Mouse (Mus musculus): ENCODE results near the gene Hist1h4h.

Hist1h4h gene

DNA sequence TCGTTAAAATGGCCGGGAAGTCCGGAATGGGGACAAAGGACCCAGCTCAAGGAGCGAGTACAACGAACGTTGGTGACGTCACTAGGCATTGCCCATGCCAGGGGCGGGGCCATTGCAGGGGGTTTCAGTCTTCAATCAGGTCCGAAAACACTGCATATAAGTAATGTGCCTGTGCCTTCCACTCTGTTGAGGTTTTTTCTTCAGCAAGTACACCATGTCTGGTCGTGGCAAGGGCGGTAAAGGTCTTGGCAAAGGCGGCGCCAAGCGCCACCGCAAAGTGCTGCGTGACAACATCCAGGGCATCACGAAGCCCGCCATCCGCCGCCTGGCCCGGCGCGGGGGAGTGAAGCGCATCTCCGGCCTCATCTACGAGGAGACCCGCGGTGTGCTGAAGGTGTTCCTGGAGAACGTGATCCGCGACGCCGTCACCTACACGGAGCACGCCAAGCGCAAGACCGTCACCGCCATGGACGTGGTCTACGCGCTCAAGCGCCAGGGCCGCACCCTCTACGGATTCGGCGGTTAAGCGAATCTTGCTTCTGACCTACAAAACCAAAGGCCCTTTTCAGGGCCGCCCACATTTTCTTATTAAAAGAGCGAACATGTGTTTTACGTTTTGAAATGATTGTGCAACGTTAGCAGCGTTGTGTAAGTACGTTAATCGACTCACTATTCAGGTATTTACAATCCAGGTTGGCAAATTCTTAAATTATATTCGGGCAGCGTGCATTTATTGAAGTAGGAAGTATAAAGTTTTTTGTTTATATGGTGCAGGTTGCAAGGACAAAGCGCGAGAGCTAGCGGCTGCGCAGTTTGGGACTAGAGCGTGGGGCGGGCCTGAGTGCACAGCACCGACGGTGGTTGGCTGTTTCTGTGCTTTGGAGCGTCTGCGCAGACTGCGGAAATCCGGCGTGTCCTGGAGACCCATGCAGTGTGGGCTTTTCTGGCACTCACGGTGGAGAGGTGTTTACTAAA lies at the start of gene Hist1h4h:
Gene Hist1h4h, plus strand, starts transcription at position 150 of the 975 bp plus-strand sequence.
- no peaks in the 10 kb centered on the region for H3K36me3 ChIP-seq (ENCODE audit: control insufficient read depth, insufficient read depth, low read length, poor library complexity, severe bottlenecking)
- H3K27me3 ChIP-seq (ENCODE audit: control insufficient read depth, insufficient read depth, low read length, poor library complexity, severe bottlenecking), result no peaks in the 10 kb centered on the region
- DNase-seq (ENCODE audit: low read depth, low spot score), result peak; percentile 97

DNA sequence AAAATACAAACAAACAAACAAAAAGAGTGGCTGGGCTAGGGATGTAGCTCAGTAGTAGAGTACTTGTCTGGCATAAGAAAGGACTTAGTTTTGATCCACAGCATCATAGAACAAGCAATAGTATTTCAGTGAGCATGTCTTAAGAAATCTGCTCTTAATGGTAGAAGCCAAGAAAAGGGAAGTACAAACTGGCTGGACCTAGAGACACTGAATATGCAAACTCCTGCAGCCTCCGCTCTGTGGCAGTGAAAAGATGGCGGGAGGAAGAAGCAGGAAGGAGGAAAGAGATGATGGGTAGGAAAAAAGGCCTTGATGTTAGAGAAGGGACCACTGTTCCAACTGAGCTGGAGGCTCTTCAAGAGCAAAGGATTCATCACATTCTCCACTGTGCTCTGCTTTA lies 47.7 kb upstream of the Hist1h4h start:
- H3K27me3 ChIP-seq (ENCODE audit: control insufficient read depth, insufficient read depth, low read length, poor library complexity, severe bottlenecking), result no peaks in the 10 kb centered on the region
- H3K36me3 ChIP-seq (ENCODE audit: control insufficient read depth, insufficient read depth, low read length, poor library complexity, severe bottlenecking), result no peaks in the 10 kb centered on the region
- no peak for DNase-seq (ENCODE audit: low read depth, low spot score)

DNA sequence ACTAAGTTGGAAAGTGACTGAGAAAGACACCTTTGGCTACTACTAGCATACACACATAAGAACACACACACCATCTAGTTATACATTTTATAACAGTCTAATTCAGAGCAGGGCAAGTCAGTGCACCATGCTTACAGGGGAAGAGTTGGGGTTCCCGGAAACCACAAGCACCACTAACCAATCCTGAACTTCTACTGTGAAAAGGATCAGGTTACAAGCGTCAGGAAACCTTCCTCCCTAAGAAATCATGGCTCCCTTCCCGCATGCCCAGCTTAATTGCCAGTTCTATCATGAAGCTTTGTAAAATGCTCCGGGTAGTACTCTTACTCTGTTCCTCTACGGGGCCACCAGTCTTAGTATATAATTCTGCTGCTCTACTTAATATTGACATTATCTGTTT lies 45.6 kb upstream of the Hist1h4h start:
- H3K36me3 ChIP-seq (ENCODE audit: control insufficient read depth, insufficient read depth, low read length, poor library complexity, severe bottlenecking), result no peaks in the 10 kb centered on the region
- no peak for DNase-seq (ENCODE audit: low read depth, low spot score)
- no peaks in the 10 kb centered on the region for H3K27me3 ChIP-seq (ENCODE audit: control insufficient read depth, insufficient read depth, low read length, poor library complexity, severe bottlenecking)

DNA sequence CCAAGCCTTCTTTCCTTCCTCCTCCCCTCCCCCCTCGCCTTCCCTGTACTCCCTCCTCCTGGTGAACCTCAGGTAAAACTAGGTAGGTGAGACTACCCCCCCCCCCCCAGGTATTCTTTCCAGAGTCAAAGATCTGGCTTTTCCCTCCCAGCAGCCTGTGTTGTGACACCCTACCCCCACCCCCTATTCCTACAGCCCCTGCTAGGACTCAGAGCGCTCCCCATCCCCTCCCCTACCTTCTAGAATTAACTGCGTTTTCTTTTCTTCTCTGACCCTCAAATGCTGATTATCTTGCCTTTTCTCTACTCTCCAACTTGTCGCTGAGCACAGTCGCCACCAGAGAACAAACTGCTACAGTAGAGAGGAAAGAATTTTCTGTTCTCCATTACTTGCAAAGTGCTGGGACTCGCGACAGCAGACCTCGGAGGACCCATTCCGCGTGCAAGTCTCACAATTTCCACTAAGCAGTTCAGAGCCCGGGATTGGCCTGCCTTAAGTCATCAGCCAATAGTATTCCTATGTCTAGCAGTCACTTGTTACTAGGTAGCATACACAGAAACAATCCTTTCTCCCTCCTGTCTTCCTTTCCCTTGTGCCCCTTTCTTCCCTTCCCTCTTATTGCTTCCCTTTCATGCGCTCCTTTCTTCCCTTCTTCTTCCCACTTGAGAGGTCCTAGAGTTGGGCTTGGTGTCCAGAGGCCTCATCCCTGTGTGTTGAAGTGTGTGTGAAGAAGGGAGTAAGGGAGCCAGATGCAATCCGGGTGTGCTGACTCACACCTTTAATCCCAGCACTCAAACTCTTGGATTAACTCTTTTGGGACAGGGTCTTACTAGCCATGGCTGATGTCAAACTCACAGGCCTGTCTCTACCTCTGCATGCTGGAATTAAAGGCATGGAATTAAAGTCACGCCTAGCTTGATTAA lies 42.2 kb upstream of the Hist1h4h start, which contains the start of gene Btn2a2:
Gene Btn2a2, minus strand, starts transcription at position 458 of the 923 bp plus-strand sequence.
- DNase-seq (ENCODE audit: low read depth, low spot score), result peak; percentile 85
- no peaks in the 10 kb centered on the region for H3K27me3 ChIP-seq (ENCODE audit: control insufficient read depth, insufficient read depth, low read length, poor library complexity, severe bottlenecking)
- no peaks in the 10 kb centered on the region for H3K36me3 ChIP-seq (ENCODE audit: control insufficient read depth, insufficient read depth, low read length, poor library complexity, severe bottlenecking)

DNA sequence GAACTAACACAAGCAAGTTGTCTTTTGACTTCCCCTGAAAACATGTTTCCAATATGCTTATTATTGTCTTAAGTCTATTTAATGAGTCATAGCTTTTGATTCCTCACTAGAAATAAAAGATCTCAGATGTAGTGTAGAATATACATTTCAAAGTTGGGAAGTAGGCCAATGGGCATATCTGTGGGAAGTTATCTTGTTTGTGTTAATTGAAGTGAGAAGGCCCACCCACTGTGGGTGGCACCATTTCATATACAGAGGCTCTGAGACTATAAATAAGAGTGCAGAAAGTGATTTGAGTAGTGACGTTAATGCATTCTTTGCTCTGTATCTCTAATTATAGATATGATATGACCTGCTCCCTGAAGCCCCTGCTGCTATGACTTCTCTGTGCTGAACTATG lies 40.0 kb upstream of the Hist1h4h start:
- Histone ChIP-seq H3K27me3 (ENCODE audit: control insufficient read depth, insufficient read depth, low read length, poor library complexity, severe bottlenecking) (no peaks in the 10 kb centered on the region), H3K36me3 (ENCODE audit: control insufficient read depth, insufficient read depth, low read length, poor library complexity, severe bottlenecking) (no peaks in the 10 kb centered on the region)
- no peak for DNase-seq (ENCODE audit: low read depth, low spot score)

DNA sequence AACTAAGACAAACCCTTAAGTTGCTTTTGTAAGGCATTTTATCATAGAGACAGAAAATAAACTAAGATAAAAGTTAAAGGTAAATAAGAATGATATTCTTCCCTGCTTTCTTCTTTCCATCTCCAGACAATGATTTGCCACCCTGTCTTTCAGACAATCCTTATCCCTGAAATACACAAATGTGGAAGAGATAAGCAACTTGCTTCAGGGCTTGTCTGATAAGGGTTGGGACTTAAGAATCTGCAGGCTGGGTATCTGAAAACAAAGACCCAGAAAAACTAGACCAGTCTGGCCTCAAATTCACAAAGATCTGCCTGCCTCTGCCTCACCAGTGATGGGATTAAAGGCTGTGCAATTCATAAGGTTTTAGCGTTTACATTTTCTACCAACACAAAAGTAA lies 39.6 kb upstream of the Hist1h4h start:
- Histone ChIP-seq H3K27me3 (ENCODE audit: control insufficient read depth, insufficient read depth, low read length, poor library complexity, severe bottlenecking) (no peaks in the 10 kb centered on the region), H3K36me3 (ENCODE audit: control insufficient read depth, insufficient read depth, low read length, poor library complexity, severe bottlenecking) (no peaks in the 10 kb centered on the region)
- no peak for DNase-seq (ENCODE audit: low read depth, low spot score)

DNA sequence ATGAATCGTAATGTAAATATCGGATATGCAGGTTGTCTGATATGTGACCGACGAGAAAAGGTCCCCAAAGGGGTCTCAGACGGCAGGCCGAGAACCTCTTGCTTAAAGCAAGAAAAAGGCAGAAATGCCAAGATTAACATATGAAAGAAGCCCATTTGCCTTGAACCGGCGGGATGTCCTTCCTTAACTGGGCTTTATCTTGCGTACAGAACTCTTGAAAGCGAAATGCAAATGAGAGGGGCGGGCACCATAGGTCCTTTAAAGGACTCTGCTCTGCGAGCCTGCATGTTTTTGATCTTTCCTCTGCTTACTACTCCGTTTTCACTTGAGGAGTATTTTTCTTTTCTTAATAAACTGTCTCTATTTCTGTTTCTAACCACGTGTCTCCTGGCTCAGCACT lies 38.9 kb upstream of the Hist1h4h start:
- Histone ChIP-seq H3K36me3 (ENCODE audit: control insufficient read depth, insufficient read depth, low read length, poor library complexity, severe bottlenecking) (no peaks in the 10 kb centered on the region), H3K27me3 (ENCODE audit: control insufficient read depth, insufficient read depth, low read length, poor library complexity, severe bottlenecking) (no peaks in the 10 kb centered on the region)
- peak; percentile 27 for DNase-seq (ENCODE audit: low read depth, low spot score)

DNA sequence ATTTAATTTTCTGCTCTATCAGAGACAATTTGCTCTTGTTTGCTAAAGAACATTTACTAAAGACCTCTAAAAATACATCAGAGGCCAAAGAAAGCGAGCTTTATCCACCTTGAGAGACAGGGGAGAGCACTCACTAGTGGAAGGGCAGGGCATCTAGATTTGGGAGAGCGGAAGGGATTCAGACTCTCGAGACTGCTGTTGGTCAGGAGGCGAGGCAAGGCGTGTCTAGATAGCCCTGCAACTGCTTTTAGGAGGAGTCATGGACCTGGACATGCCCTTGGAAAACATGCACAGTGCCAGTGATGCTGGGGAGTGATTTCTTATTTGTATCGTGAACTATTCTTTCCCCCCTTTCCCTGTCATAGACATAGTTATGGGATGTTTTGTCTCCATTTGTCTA lies 35.3 kb upstream of the Hist1h4h start:
- H3K36me3 ChIP-seq (ENCODE audit: control insufficient read depth, insufficient read depth, low read length, poor library complexity, severe bottlenecking), result no peaks in the 10 kb centered on the region
- H3K27me3 ChIP-seq (ENCODE audit: control insufficient read depth, insufficient read depth, low read length, poor library complexity, severe bottlenecking), result no peaks in the 10 kb centered on the region
- DNase-seq (ENCODE audit: low read depth, low spot score), result no peak

DNA sequence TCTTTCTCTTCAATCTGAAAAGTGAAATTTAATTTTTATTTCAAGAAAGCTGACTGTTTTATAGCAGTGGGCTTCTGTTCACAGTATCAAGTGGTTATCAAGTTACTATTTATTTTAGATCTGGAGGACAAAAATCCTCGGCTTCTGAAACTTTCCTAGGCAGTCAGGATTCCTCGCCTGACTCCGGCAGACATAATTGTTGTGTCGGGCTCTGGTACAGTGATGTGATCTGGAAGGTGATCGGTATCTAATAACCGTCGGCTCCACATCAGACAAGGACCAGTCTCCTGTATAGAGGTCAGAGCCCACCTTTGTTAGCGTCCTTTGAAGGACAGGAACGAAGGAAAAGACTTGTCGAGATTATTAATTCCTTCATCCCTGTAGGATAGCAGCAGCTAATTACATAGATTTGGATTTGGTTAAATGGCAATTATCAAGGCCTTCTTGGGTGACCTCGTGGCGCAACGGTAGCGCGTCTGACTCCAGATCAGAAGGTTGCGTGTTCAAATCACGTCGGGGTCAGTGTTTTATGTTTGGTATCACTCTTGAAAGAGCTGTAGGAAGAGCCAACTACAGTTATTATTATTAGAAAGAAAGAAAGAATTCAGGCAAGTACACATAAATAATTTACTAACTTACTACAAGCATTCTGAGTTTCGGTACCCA lies 33.1 kb upstream of the Hist1h4h start:
- no peaks in the 10 kb centered on the region for H3K36me3 ChIP-seq (ENCODE audit: control insufficient read depth, insufficient read depth, low read length, poor library complexity, severe bottlenecking)
- no peaks in the 10 kb centered on the region for H3K27me3 ChIP-seq (ENCODE audit: control insufficient read depth, insufficient read depth, low read length, poor library complexity, severe bottlenecking)
- no peak for DNase-seq (ENCODE audit: low read depth, low spot score)

DNA sequence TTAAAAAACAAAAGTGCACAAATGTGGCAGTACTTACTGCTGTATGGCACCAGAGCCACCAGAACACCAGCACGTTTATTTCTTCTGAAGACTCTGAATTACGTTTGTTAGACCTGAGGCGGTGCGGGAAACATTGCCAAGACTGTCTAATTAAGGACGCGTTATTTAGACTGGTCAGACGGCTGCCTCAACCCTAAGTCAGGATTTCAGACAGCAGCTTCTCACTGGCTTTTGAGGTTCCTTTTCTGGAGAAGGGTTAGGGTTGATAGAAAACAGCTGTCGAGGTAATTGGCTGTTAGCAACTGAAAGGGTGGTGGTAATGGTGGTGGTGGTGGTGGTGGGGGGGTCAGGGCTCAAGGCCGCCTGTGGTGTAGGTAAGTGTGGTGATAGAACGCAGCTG lies 32.2 kb upstream of the Hist1h4h start:
- DNase-seq (ENCODE audit: low read depth, low spot score), result no peak
- H3K36me3 ChIP-seq (ENCODE audit: control insufficient read depth, insufficient read depth, low read length, poor library complexity, severe bottlenecking), result no peaks in the 10 kb centered on the region

DNA sequence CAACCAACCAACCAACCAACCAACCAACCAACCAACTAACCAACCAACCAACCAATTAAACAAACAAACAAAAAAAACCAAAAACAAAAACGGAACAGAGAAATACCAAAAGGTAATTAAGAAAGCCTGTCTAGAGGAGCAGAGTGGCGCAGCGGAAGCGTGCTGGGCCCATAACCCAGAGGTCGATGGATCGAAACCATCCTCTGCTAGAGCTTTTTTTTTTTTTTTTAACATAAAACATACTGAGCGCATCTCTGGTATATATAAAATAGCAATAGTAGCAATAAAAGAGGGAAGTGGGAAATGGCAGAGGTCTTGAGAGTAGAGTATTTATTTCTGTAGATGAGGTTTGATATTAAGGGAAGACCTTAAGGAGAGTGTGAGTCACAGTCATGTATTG lies 30.9 kb upstream of the Hist1h4h start:
- DNase-seq (ENCODE audit: low read depth, low spot score), result no peak
- H3K36me3 ChIP-seq (ENCODE audit: control insufficient read depth, insufficient read depth, low read length, poor library complexity, severe bottlenecking), result no peaks in the 10 kb centered on the region
- H3K27me3 ChIP-seq (ENCODE audit: control insufficient read depth, insufficient read depth, low read length, poor library complexity, severe bottlenecking), result no peaks in the 10 kb centered on the region

More for the DNA sequence above, 32.2 kb upstream of the Hist1h4h start:
- no peaks in the 10 kb centered on the region for H3K27me3 ChIP-seq (ENCODE audit: control insufficient read depth, insufficient read depth, low read length, poor library complexity, severe bottlenecking)

DNA sequence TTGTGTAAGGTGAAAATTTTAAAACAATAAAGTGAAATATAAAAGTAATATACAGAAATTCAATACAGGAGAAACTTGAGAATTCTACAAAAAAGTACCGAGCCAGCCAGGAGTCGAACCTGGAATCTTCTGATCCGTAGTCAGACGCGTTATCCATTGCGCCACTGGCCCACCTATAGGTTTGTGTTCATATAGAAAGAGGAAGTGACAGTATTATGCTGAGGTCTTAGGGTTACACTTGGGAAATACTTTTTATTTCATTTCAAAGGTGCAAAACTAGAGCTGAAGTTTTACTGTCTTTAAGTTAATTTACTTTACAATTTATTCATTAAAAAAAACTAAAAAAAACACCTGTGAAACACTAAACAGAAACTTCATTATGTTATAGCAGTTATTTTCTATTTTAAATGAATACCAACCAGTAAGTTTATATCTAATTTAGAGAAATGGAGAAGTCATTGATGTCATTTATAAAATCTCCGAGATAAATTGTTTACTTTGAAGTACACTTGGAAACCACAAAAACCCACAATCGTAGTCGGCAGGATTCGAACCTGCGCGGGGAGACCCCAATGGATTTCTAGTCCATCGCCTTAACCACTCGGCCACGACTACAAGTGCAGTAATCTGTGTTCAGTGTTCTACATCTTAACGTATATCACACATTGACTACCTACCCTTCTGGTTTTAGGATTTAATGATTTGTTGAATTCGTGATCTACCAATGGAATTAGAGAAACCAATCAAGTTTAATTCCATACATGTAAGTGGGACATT lies 30.2 kb upstream of the Hist1h4h start:
- H3K27me3 ChIP-seq (ENCODE audit: control insufficient read depth, insufficient read depth, low read length, poor library complexity, severe bottlenecking), result no peaks in the 10 kb centered on the region
- H3K36me3 ChIP-seq (ENCODE audit: control insufficient read depth, insufficient read depth, low read length, poor library complexity, severe bottlenecking), result no peaks in the 10 kb centered on the region
- peak; percentile 69 for DNase-seq (ENCODE audit: low read depth, low spot score)

DNA sequence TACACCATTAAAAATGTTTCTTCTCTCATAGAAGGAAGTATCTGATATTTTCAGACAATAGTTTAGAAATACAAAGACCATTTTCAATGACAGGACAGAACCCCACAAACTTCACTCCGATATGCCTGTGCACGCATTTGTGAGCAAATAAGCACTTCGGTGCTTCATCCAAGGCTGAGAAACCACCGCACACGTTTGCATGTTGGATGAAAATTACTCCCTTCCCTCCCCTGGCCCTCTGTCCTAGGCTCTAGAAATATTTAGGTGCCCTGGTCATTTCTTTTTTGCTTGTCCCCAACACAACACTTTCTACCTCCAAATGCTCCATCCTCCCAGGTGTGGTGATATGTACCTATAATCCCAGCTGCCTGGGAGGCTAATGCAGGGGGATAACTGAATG lies 29.3 kb upstream of the Hist1h4h start:
- no peak for DNase-seq (ENCODE audit: low read depth, low spot score)
- H3K27me3 ChIP-seq (ENCODE audit: control insufficient read depth, insufficient read depth, low read length, poor library complexity, severe bottlenecking), result no peaks in the 10 kb centered on the region
- H3K36me3 ChIP-seq (ENCODE audit: control insufficient read depth, insufficient read depth, low read length, poor library complexity, severe bottlenecking), result no peaks in the 10 kb centered on the region

DNA sequence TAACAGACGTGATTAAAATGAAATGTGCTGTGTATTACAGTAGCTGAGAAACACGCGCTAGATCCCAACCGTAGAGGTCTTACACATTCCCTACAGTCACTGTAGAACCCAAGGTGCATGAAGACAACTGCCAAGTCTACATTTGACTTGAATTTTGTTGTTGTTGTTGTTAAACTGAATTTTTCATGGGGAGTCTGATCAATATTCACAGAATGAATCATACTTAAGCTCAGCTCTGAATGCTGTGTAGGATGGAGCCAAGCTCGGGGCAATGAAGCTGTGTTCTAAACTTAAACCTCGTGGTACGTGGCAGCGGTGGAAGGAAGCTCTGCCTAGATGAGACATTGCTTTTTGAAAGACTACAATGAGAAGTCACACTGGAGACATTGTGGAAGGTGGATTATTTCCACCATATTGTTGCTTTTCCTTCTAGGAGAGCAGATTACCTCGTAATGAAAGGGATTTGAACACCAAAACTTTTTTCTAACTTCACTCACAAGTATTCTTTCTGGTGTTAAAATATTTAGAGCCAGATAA lies 28.8 kb upstream of the Hist1h4h start:
- no peak for DNase-seq (ENCODE audit: low read depth, low spot score)
- Histone ChIP-seq H3K27me3 (ENCODE audit: control insufficient read depth, insufficient read depth, low read length, poor library complexity, severe bottlenecking) (no peaks in the 10 kb centered on the region), H3K36me3 (ENCODE audit: control insufficient read depth, insufficient read depth, low read length, poor library complexity, severe bottlenecking) (no peaks in the 10 kb centered on the region)
